Mouse (Mus musculus) kidney, embryonic 14.5 days (tissue): ENCODE results near the gene Atp13a4. TPM values are rescaled to one million over a fixed set of nuclear protein-coding genes. Genes with fewer than 3 reads are reported as not detected.

Source experiments
- ATAC-seq: fragments of 200-750 bp; cut with Nextera tagmentation; 2 replicates; pipeline ENCODE4 v1.8.0; 2017; ENCODE audit warnings: moderate number of reproducible peaks, mild to moderate bottlenecking, moderate TSS enrichment, moderate library complexity; ENCODE audit not compliant: low FRiP score, low TSS enrichment
- H3K27ac ChIP-seq: fragments of 300-500 bp; sonication (generic); 2 replicates; pipeline ENCODE4 v1.5.1; 2014; ENCODE audit warnings: low read depth, mild to moderate bottlenecking, low read length, moderate library complexity, mixed read lengths
- H3K27me3 ChIP-seq: fragments of 300-500 bp; sonication (generic); 2 replicates; pipeline ENCODE4 v1.6.1; 2014; ENCODE audit warnings: mild to moderate bottlenecking, low read length; ENCODE audit not compliant: control insufficient read depth, insufficient read depth
- H3K36me3 ChIP-seq: fragments of 300-500 bp; sonication (generic); 2 replicates; pipeline ENCODE4 v1.6.1; 2014; ENCODE audit warnings: low read length, mixed read lengths; ENCODE audit not compliant: control insufficient read depth, insufficient read depth
- H3K4me1 ChIP-seq: fragments of 300-500 bp; sonication (generic); 2 replicates; pipeline ENCODE4 v1.6.1; 2014; ENCODE audit warnings: low read length, mixed read lengths; ENCODE audit not compliant: control insufficient read depth, insufficient read depth
- H3K4me2 ChIP-seq: fragments of 300-500 bp; sonication (generic); replicated peaks from 2 replicates; pipeline ENCODE4 v1.6.1; 2014; ENCODE audit warnings: low read depth, mild to moderate bottlenecking, low read length
- H3K4me3 ChIP-seq: fragments of 300-500 bp; sonication (generic); 2 replicates; pipeline ENCODE4 v1.5.1; 2014; ENCODE audit warnings: mild to moderate bottlenecking, low read length
- H3K9ac ChIP-seq: fragments of 300-500 bp; sonication (generic); 2 replicates; pipeline ENCODE4 v1.6.1; 2014; ENCODE audit warnings: low read depth, mild to moderate bottlenecking, low read length, moderate library complexity
- H3K9me3 ChIP-seq: fragments of 300-500 bp; sonication (generic); 2 replicates; pipeline ENCODE4 v1.6.1; 2016; ENCODE audit warnings: low read length; ENCODE audit not compliant: control insufficient read depth
- WGBS: fragments of 180-500 bp; shearing (Covaris S2); extraction: QIAGEN DNeasy Blood & Tissue Kit; methylation state at CpG from one replicate; pipeline ENCODE4 v1.1.7; 2014; 5-methylcytosine and 5-hydroxymethylcytosine counted together
- polyA plus RNA-seq: library from polyadenylated mRNA; unstranded; fragments of >200 nt; fragmentation: Nextera tagmentation; extraction: Ambion mirVana; gene quantifications from 2 replicates; pipeline ENCODE4 v1.2.1, GENCODE M21; 2014

Atp13a4 gene
- polyA plus RNA-seq, 1 experiment from 2014 or later, result 1.9 TPM

GRCm38 (mm10) chr16:29384781-29385180 lies 159.9 kb downstream of the Atp13a4 start:
- no peaks in the 10 kb centered on the region for H3K27me3 ChIP-seq
- H3K4me1 ChIP-seq, result no peaks in the 10 kb centered on the region
- H3K9ac ChIP-seq, result no peak overlapping the region
- no peak overlapping the region for H3K4me2 ChIP-seq
- H3K27ac ChIP-seq, result no peak overlapping the region
- H3K9me3 ChIP-seq, result no peaks in the 10 kb centered on the region
- ATAC-seq, result no peak
- WGBS, result 88% methylated on average over 4 of the region's 4 CpGs
- no peaks in the 10 kb centered on the region for H3K36me3 ChIP-seq
- no peak overlapping the region for H3K4me3 ChIP-seq

GRCm38 (mm10) chr16:29378458-29378857 lies 166.2 kb downstream of the Atp13a4 start, which contains the start of gene Atp13a5:
Gene Atp13a5, minus strand, starts transcription at chr16:29378732.
- no peak within 1 kb of the TSS for H3K4me2 ChIP-seq
- H3K27ac ChIP-seq, result no peak within 1 kb of the TSS
- no peaks in the 10 kb centered on the region for H3K36me3 ChIP-seq
- H3K4me3 ChIP-seq, result no peak within 1 kb of the TSS
- H3K9ac ChIP-seq, result no peak within 1 kb of the TSS
- no peaks in the 10 kb centered on the region for H3K9me3 ChIP-seq
- no peaks in the 10 kb centered on the region for H3K4me1 ChIP-seq
- H3K27me3 ChIP-seq, result no peaks in the 10 kb centered on the region
- ATAC-seq, result no peak
- WGBS, result 59% methylated on average over 4 of the region's 4 CpGs

- Histone ChIP-seq H3K27me3 (no peaks in the 10 kb centered on the region), H3K4me3 (no peak overlapping the region), H3K36me3 (no peaks in the 10 kb centered on the region), H3K27ac (no peak overlapping the region), H3K4me1 (no peaks in the 10 kb centered on the region), H3K4me2 (no peak overlapping the region), H3K9me3 (no peaks in the 10 kb centered on the region), H3K9ac (no peak overlapping the region)
- WGBS, result 84% methylated on average over 8 of the region's 8 CpGs
- no peak for ATAC-seq
Observed at GRCm38 (mm10) chr16:29374636-29375035, 170.0 kb downstream of the Atp13a4 start.

Other genes starting within 250 kb of the Atp13a4 start
- not detected in 2 replicates for gene Atp13a5, start 166.1 kb downstream of the Atp13a4 start, polyA plus RNA-seq
- gene Opa1, start 34.5 kb upstream of the Atp13a4 start, polyA plus RNA-seq, result 19.5 and 44.0 TPM in 2 replicates